Mouse (Mus musculus) MEL (cell line): ENCODE results near the gene Robo3. TPM values are rescaled to one million over a fixed set of nuclear protein-coding genes. Genes with fewer than 3 reads are reported as not detected.

Source experiments
- DNase-seq: peaks from one replicate; pipeline ENCODE4 v3.0.0; 2011; ENCODE audit warnings: low read depth, low spot score
- H3K27ac ChIP-seq: 2 replicates; pipeline ENCODE4 v1.5.1; 2012; ENCODE audit warnings: low read depth, mild to moderate bottlenecking, control low read depth, low read length, moderate library complexity; ENCODE audit not compliant: control insufficient read depth
- H3K27me3 ChIP-seq, 2 experiments: fragments of 150-350 bp in 1 of 2; sonication (generic) in 1 of 2; 2 replicates each; pipeline ENCODE4 v1.6.1; 2012; ENCODE audit warnings: low read length in 2 of 2, mild to moderate bottlenecking in 2 of 2, improper control_type of control experiment in 1 of 2, moderate library complexity in 1 of 2; ENCODE audit not compliant: insufficient read depth in 2 of 2, control insufficient read depth in 1 of 2
- H3K36me3 ChIP-seq, 2 experiments: 2 replicates each; pipeline ENCODE4 v1.6.1; 2012 to 2014; ENCODE audit warnings: low read length in 2 of 2, improper control_type of control experiment in 1 of 2, inconsistent platforms in 1 of 2, mild to moderate bottlenecking in 1 of 2; ENCODE audit not compliant: insufficient read depth in 2 of 2, control insufficient read depth in 1 of 2
- H3K4me1 ChIP-seq, 2 experiments: fragments of 150-350 bp in 1 of 2; sonication (generic) in 1 of 2; 2 replicates each; pipeline ENCODE4 v1.6.1; 2012; ENCODE audit warnings: low read length in 2 of 2, improper control_type of control experiment in 1 of 2, mild to moderate bottlenecking in 1 of 2; ENCODE audit not compliant: insufficient read depth in 2 of 2, control insufficient read depth in 1 of 2
- H3K4me3 ChIP-seq, 2 experiments: fragments of 150-350 bp in 1 of 2; sonication (generic) in 1 of 2; 2 replicates each; pipeline ENCODE4 v1.5.1; 2012; ENCODE audit warnings: low read depth in 2 of 2, low read length in 2 of 2, mild to moderate bottlenecking in 2 of 2, moderate library complexity in 2 of 2, control low read depth in 1 of 2, improper control_type of control experiment in 1 of 2; ENCODE audit not compliant: control insufficient read depth in 1 of 2, insufficient read depth in 1 of 2
- H3K79me2 ChIP-seq: 2 replicates; pipeline ENCODE4 v1.6.1; 2012; ENCODE audit warnings: mild to moderate bottlenecking, low read length, moderate library complexity; ENCODE audit not compliant: control insufficient read depth, poor library complexity, insufficient read depth
- H3K9ac ChIP-seq: 2 replicates; pipeline ENCODE4 v1.6.1; 2012; ENCODE audit warnings: low read depth, mild to moderate bottlenecking, control low read depth, low read length, moderate library complexity; ENCODE audit not compliant: control insufficient read depth, poor library complexity, severe bottlenecking
- H3K9me3 ChIP-seq: fragments of 150-350 bp; sonication (generic); replicated peaks from 2 replicates; pipeline ENCODE4 v1.6.1; 2012; ENCODE audit warnings: mild to moderate bottlenecking, low read length, improper control_type of control experiment, moderate library complexity; ENCODE audit not compliant: insufficient read depth
- BHLHE40 ChIP-seq: IDR thresholded peaks from 2 replicates; pipeline ENCODE4 v1.6.1; 2012; ENCODE audit warnings: low read depth, mild to moderate bottlenecking, inconsistent platforms, low read length, improper control_type of control experiment, borderline replicate concordance
- CHD1 ChIP-seq: IDR thresholded peaks from 2 replicates; pipeline ENCODE4 v1.6.1; 2012; ENCODE audit warnings: low read depth, mild to moderate bottlenecking, inconsistent platforms, low read length, improper control_type of control experiment
- CHD2 ChIP-seq: IDR thresholded peaks from 2 replicates; pipeline ENCODE4 v1.6.1; 2011; ENCODE audit warnings: low read length, improper control_type of control experiment
- E2F4 ChIP-seq: IDR thresholded peaks from 2 replicates; pipeline ENCODE4 v1.6.1; 2011; ENCODE audit warnings: low read depth, low read length, improper control_type of control experiment, borderline replicate concordance
- ELF1 ChIP-seq: IDR thresholded peaks from 2 replicates; pipeline ENCODE4 v1.6.1; 2014; ENCODE audit warnings: low read depth, mild to moderate bottlenecking, inconsistent platforms, low read length, improper control_type of control experiment, moderate library complexity
- EP300 ChIP-seq, 2 experiments: IDR thresholded peaks; 2 replicates each; pipeline ENCODE4 v1.6.1; 2011; ENCODE audit warnings: improper control_type of control experiment in 2 of 2, low read length in 2 of 2, low read depth in 1 of 2, mild to moderate bottlenecking in 1 of 2
- GATA1 ChIP-seq: IDR thresholded peaks from 2 replicates; pipeline ENCODE4 v1.6.1; 2011; ENCODE audit warnings: low read depth, low read length, improper control_type of control experiment
- HCFC1 ChIP-seq: IDR thresholded peaks from 2 replicates; pipeline ENCODE4 v1.6.1; 2012; ENCODE audit warnings: low read depth, mild to moderate bottlenecking, inconsistent platforms, low read length, improper control_type of control experiment, moderate library complexity
- KAT2A ChIP-seq: conservative IDR thresholded peaks from 2 replicates; pipeline ENCODE4 v1.6.1; 2012; ENCODE audit warnings: low read depth, low read length, improper control_type of control experiment, inconsistent platforms
- MAFK ChIP-seq: IDR thresholded peaks from 2 replicates; pipeline ENCODE4 v1.6.1; 2011; ENCODE audit warnings: low read depth, mild to moderate bottlenecking, low read length, improper control_type of control experiment, borderline replicate concordance
- MAX ChIP-seq: IDR thresholded peaks from 2 replicates; pipeline ENCODE4 v1.6.1; 2011; ENCODE audit warnings: low read length, improper control_type of control experiment
- MEF2A ChIP-seq: IDR thresholded peaks from 2 replicates; pipeline ENCODE4 v1.6.1; 2014; ENCODE audit warnings: low read depth, mild to moderate bottlenecking, inconsistent platforms, low read length, improper control_type of control experiment; ENCODE audit not compliant: poor library complexity, insufficient replicate concordance, severe bottlenecking; ENCODE audit errors: extremely low read depth
- MXI1 ChIP-seq: IDR thresholded peaks from 2 replicates; pipeline ENCODE4 v1.6.1; 2011; ENCODE audit warnings: mild to moderate bottlenecking, low read depth, low read length, improper control_type of control experiment
- MYB ChIP-seq: IDR thresholded peaks from 2 replicates; pipeline ENCODE4 v1.6.1; 2011; ENCODE audit warnings: mild to moderate bottlenecking, low read depth, low read length, improper control_type of control experiment
- MYC ChIP-seq: IDR thresholded peaks from 2 replicates; pipeline ENCODE4 v1.6.1; 2011; ENCODE audit warnings: low read depth, mild to moderate bottlenecking, low read length, improper control_type of control experiment, moderate library complexity
- NELFE ChIP-seq: IDR thresholded peaks from 2 replicates; pipeline ENCODE4 v1.6.1; 2011; ENCODE audit warnings: low read depth, low read length, improper control_type of control experiment
- POLR2A ChIP-seq, 2 experiments: IDR thresholded peaks; 2 replicates each; pipeline ENCODE4 v1.6.1; 2011 to 2012; ENCODE audit warnings: low read length in 2 of 2, mild to moderate bottlenecking in 2 of 2, control low read depth in 1 of 2, improper control_type of control experiment in 1 of 2, low read depth in 1 of 2, moderate library complexity in 1 of 2; ENCODE audit not compliant: control insufficient read depth in 1 of 2, insufficient read depth in 1 of 2, poor library complexity in 1 of 2
- POLR2AphosphoS2 ChIP-seq: IDR thresholded peaks from 2 replicates; pipeline ENCODE4 v1.6.1; 2011; ENCODE audit warnings: low read length, improper control_type of control experiment
- POLR2AphosphoS5 ChIP-seq: IDR thresholded peaks from 2 replicates; pipeline ENCODE4 v1.6.1; 2012; ENCODE audit warnings: low read depth, borderline replicate concordance, mild to moderate bottlenecking, inconsistent platforms, low read length, moderate library complexity, mixed read lengths
- RAD21 ChIP-seq: IDR thresholded peaks from 2 replicates; pipeline ENCODE4 v1.6.1; 2011; ENCODE audit warnings: mild to moderate bottlenecking, low read depth, low read length, improper control_type of control experiment
- RCOR1 ChIP-seq: IDR thresholded peaks from 2 replicates; pipeline ENCODE4 v1.6.1; 2012; ENCODE audit warnings: low read depth, mild to moderate bottlenecking, inconsistent platforms, low read length, improper control_type of control experiment
- SIN3A ChIP-seq: IDR thresholded peaks from 2 replicates; pipeline ENCODE4 v1.6.1; 2012; ENCODE audit warnings: low read length, improper control_type of control experiment, inconsistent platforms
- SMC3 ChIP-seq: IDR thresholded peaks from 2 replicates; pipeline ENCODE4 v1.6.1; 2011; ENCODE audit warnings: low read depth, low read length, improper control_type of control experiment
- TAL1 ChIP-seq: IDR thresholded peaks from 2 replicates; pipeline ENCODE4 v1.6.1; 2012; ENCODE audit warnings: mild to moderate bottlenecking, inconsistent platforms, low read length, moderate library complexity, mixed read lengths
- TCF12 ChIP-seq: IDR thresholded peaks from 2 replicates; pipeline ENCODE4 v1.6.1; 2014; ENCODE audit warnings: low read depth, mild to moderate bottlenecking, inconsistent platforms, low read length, improper control_type of control experiment, moderate library complexity
- ZKSCAN1 ChIP-seq: IDR thresholded peaks from 2 replicates; pipeline ENCODE4 v1.6.1; 2012; ENCODE audit warnings: low read depth, mild to moderate bottlenecking, inconsistent platforms, low read length, improper control_type of control experiment, moderate library complexity
- ZMIZ1 ChIP-seq: IDR thresholded peaks from 2 replicates; pipeline ENCODE4 v1.6.1; 2012; ENCODE audit warnings: low read depth, mild to moderate bottlenecking, inconsistent platforms, low read length, improper control_type of control experiment, moderate library complexity
- polyA plus RNA-seq, 2 experiments: library from polyadenylated mRNA; stranded (reverse) in 1 of 2; unstranded in 1 of 2; fragments of >175 nt in 1 of 2; fragments of >200 nt in 1 of 2; gene quantifications; 2 replicates each; pipeline versions ENCODE4 v1.2.1 to v1.2.4; 2012; ENCODE audit warnings: low replicate concordance in 2 of 2, low read depth in 1 of 2; ENCODE audit not compliant: insufficient read length in 2 of 2, insufficient read depth in 1 of 2, missing spikeins in 1 of 2
- total RNA-seq: library from RNA; depleted of rRNA; stranded (reverse); fragments of 300-350 nt; gene quantifications from 2 replicates; pipeline ENCODE4 v1.2.3, GENCODE M21; 2012

The Robo3 gene
- total and polyA plus RNA-seq, 3 experiments: not detected

- DNase-seq: peak; percentile 18
- Histone ChIP-seq H3K27me3 (peaks cover 0 to 6% of the 10 kb centered on the region in 2 experiments; a peak in 2 of 4 replicates), H3K4me3 (no peak overlapping the region), H3K27ac (no peak overlapping the region), H3K79me2 (no peaks in the 10 kb centered on the region), H3K4me1 (no peaks in the 10 kb centered on the region), H3K9me3 (no peaks in the 10 kb centered on the region), H3K36me3 (no peaks in the 10 kb centered on the region), H3K9ac (no peak overlapping the region)
- no peak for TF ChIP-seq MAX
- TF ChIP-seq ZMIZ1: no peak
- no peak for TF ChIP-seq POLR2AphosphoS5
- no peak for TF ChIP-seq MXI1
- no peak for TF ChIP-seq RAD21
- TF ChIP-seq HCFC1: no peak
- TF ChIP-seq NELFE: no peak
- TF ChIP-seq E2F4: no peak
- TF ChIP-seq CHD1: no peak
- no peak for TF ChIP-seq ZKSCAN1
- TF ChIP-seq SMC3: no peak
- TF ChIP-seq CHD2: no peak
- TF ChIP-seq GATA1: no peak
- TF ChIP-seq SIN3A: no peak
- TF ChIP-seq EP300 (IDR thresholded peaks at IDR 0.05; ENCODE audit: low read depth in 1 of 2, low read length in 2 of 2): no peak
- TF ChIP-seq MYB: no peak
Measured at GRCm38 (mm10) chr9:37375718-37376117, 57.3 kb downstream of the Robo3 start.

GRCm38 (mm10) chr9:37371232-37371801 lies 61.7 kb downstream of the Robo3 start:
- Histone ChIP-seq H3K36me3 (no peaks in the 10 kb centered on the region), H3K27ac (no peak overlapping the region), H3K79me2 (no peaks in the 10 kb centered on the region), H3K4me3 (no peak overlapping the region), H3K9ac (no peak overlapping the region), H3K27me3 (peaks cover 2 to 8% of the 10 kb centered on the region in 2 experiments), H3K9me3 (no peaks in the 10 kb centered on the region), H3K4me1 (no peaks in the 10 kb centered on the region)
- TF ChIP-seq MYC (no peak), MAFK (no peak), POLR2A (IDR thresholded peaks at IDR 0.05; ENCODE audit: control insufficient read depth in 1 of 2, insufficient read depth in 1 of 2, low read depth in 1 of 2, low read length in 2 of 2, poor library complexity in 1 of 2) (no peak), CHD2 (no peak), ELF1 (no peak), RCOR1 (no peak), RAD21 (no peak), POLR2AphosphoS2 (no peak), KAT2A (no peak), MEF2A (no peak), TCF12 (no peak), POLR2AphosphoS5 (no peak), HCFC1 (no peak), MXI1 (no peak), BHLHE40 (no peak), TAL1 (no peak)
- DNase-seq: no peak
